Mouse (Mus musculus): ENCODE data around the gene Vmn2r53. TPM values are rescaled to one million over a fixed set of nuclear protein-coding genes. Genes with fewer than 3 reads are reported as not detected.
"Not testable (repeated sequence)": the region's sequence is repeated elsewhere in the genome, so short reads cannot be mapped to it uniquely, and the experiment has no call there.

Vmn2r53 gene
- 0.03 TPM in 1 of 2 replicates, not detected in the other for polyA plus RNA-seq (2016; fragmentation: Nextera tagmentation; extraction: Ambion mirVana)

DNA sequence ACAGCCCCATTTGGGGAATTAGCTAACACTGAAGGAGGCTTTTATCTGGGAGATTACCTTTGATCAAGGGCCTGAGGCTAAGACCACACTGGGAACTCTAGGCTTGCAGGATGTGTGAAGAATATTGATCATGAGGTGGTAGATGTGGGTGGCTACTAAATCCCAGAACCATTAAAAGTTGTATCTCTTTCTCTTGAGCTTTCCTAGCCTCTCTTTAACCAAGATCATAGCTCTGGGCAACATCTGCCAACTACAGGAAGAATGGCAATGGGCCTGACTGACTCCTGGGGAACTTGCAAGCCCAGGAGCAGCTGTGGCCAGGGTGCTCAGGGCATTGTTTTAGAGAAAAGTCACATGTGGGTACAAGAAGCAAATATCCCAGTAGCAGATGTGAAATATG, at the start of gene Vmn2r53:
TSS of gene Vmn2r53 (minus strand) at position 101 of the 400 bp plus-strand sequence.
- peaks cover 15% of the 10 kb centered on the region for H3K9me3 ChIP-seq (replicated peaks)
- H3K4me1 ChIP-seq (replicated peaks), result no peaks in the 10 kb centered on the region
- ATAC-seq (ENCODE audit: insufficient number of reproducible peaks, low FRiP score), result no peak
- H3K36me3 ChIP-seq, result no peaks in the 10 kb centered on the region
- H3K4me3 ChIP-seq, result no peak within 1 kb of the TSS
- H3K27me3 ChIP-seq (replicated peaks), result no peaks in the 10 kb centered on the region
- H3K4me2 ChIP-seq, result no peak within 1 kb of the TSS
- no peak within 1 kb of the TSS for H3K9ac ChIP-seq
- no peak within 1 kb of the TSS for H3K27ac ChIP-seq (ENCODE audit: poor library complexity, severe bottlenecking)

DNA sequence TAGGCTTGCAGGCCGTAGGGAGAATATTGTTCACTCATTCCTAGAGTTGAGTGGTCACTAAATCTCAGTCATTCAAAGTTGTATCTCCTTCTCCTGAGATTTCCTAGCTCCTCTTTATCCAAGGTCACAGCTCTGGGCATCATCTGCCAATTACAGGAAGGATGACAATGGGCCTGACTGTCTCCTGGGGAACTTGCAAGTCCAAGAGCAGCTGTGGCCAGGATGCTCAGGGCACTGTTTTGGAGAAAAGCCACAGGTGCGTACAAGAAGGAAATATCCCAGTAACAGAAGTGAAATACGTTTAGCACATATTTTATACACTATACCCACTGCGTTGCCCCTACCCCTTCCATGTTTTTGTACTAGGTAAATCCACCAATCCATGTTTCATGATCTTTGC, 31.6 kb upstream of the Vmn2r53 start, which contains the start of gene Vmn2r54:
TSS of gene Vmn2r54 (minus strand) at position 101 of the 400 bp plus-strand sequence.
- H3K4me3 ChIP-seq; H3K27me3 ChIP-seq (replicated peaks); ATAC-seq (ENCODE audit: insufficient number of reproducible peaks, low FRiP score); H3K9ac ChIP-seq; H3K9me3 ChIP-seq (replicated peaks); H3K27ac ChIP-seq (ENCODE audit: poor library complexity, severe bottlenecking); H3K4me2 ChIP-seq; H3K4me1 ChIP-seq (replicated peaks); H3K36me3 ChIP-seq: not testable (repeated sequence)
- 65% methylated on average over 3 of the region's 4 CpGs for WGBS

Other genes starting within 250 kb of the Vmn2r53 start
- not detected in 2 replicates for gene Vmn1r84, start 239.5 kb downstream of the Vmn2r53 start, polyA plus RNA-seq (2016; fragmentation: Nextera tagmentation; extraction: Ambion mirVana)
- gene Zfp551, start 186.0 kb downstream of the Vmn2r53 start, polyA plus RNA-seq (2016; fragmentation: Nextera tagmentation; extraction: Ambion mirVana), result 2.7 and 2.8 TPM in 2 replicates
- gene Zfp606, start 130.5 kb downstream of the Vmn2r53 start, polyA plus RNA-seq (2016; fragmentation: Nextera tagmentation; extraction: Ambion mirVana), result 18.2 and 19.6 TPM in 2 replicates
- not detected in 2 replicates for gene 2900092C05Rik, start 96.3 kb downstream of the Vmn2r53 start, polyA plus RNA-seq (2016; fragmentation: Nextera tagmentation; extraction: Ambion mirVana)
- not detected in 2 replicates for gene Vmn2r54, start 31.5 kb upstream of the Vmn2r53 start, polyA plus RNA-seq (2016; fragmentation: Nextera tagmentation; extraction: Ambion mirVana)
- not detected in 2 replicates for gene Vmn2r55, start 76.2 kb upstream of the Vmn2r53 start, polyA plus RNA-seq (2016; fragmentation: Nextera tagmentation; extraction: Ambion mirVana)
- gene Vmn2r56, start 126.2 kb upstream of the Vmn2r53 start, polyA plus RNA-seq (2016; fragmentation: Nextera tagmentation; extraction: Ambion mirVana), result not detected in 2 replicates
- 10.4 and 12.0 TPM in 2 replicates for gene Zscan18, start 194.8 kb upstream of the Vmn2r53 start, polyA plus RNA-seq (2016; fragmentation: Nextera tagmentation; extraction: Ambion mirVana)
- gene Zfp329, start 210.1 kb upstream of the Vmn2r53 start, polyA plus RNA-seq (2016; fragmentation: Nextera tagmentation; extraction: Ambion mirVana), result 11.9 and 12.2 TPM in 2 replicates
- gene Zfp110, start 226.0 kb upstream of the Vmn2r53 start, polyA plus RNA-seq (2016; fragmentation: Nextera tagmentation; extraction: Ambion mirVana), result 22.9 and 23.1 TPM in 2 replicates

Data from heart, embryonic 12.5 days (tissue).